9 mouse cellular contexts compared by ENCODE assay signal in the genomic region with DNA sequence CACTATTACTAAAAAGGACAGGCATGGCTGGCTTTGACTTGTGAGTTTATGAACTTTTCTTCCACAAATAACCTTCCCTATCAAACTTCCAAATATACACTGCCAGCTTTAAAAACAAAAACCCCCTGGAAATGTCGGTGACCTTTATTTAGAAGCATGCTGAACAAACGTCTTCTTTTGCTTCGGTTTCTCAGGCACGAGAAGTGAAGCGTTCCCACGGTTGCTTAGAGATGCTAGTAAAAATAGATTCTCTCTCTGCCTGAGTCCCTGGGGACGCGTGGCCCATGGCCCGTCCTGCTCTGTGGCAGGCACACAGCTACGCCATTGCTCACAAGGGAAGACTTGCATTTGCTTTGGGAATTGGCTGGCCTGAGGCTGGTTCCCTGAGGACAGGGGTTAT. TPM values are rescaled to one million over a fixed set of nuclear protein-coding genes. Genes with fewer than 3 reads are reported as not detected.
DNase-seq lines count a peak whose midpoint lies in the region; ATAC-seq and TF ChIP-seq lines count a peak whose summit lies in the region.
"Had no signal": no experiment of that assay in that cellular context is flagged by ENCODE, and none has a peak within 500 bp of the region (broad histone marks: within the 10 kb centered on the region; RNA-seq: fewer than 3 reads in every experiment).

No protein-coding gene starts in this region.

- H3K36me3 ChIP-seq in intestine, postnatal 0 days (ENCODE audit: control insufficient read depth, insufficient read depth), result no peaks in the 10 kb centered on the region; the same call in 1 of the 2 replicates
- no peaks in the 10 kb centered on the region for H3K36me3 ChIP-seq in intestine, embryonic 16.5 days (ENCODE audit: control insufficient read depth, insufficient read depth, low read length)
- no peaks in the 10 kb centered on the region for H3K36me3 ChIP-seq in forebrain, embryonic 11.5 days (ENCODE audit: control insufficient read depth, insufficient read depth, low read length)

- no peaks in the 10 kb centered on the region for H3K9me3 ChIP-seq in intestine, postnatal 0 days (ENCODE audit: control insufficient read depth)
- H3K9me3 ChIP-seq in intestine, embryonic 16.5 days (ENCODE audit: control insufficient read depth, low read length), result no peaks in the 10 kb centered on the region
- H3K9me3 ChIP-seq in forebrain, embryonic 11.5 days (ENCODE audit: control insufficient read depth, low read length), result no peaks in the 10 kb centered on the region

- no peak for ATAC-seq in intestine, postnatal 0 days
- no peak for ATAC-seq in intestine, embryonic 16.5 days
- ATAC-seq in forebrain, embryonic 11.5 days (replicated peaks; ENCODE audit: low FRiP score), result no peak
- ATAC-seq in erythroid progenitor cell, adult 5-6 weeks (replicated peaks; ENCODE audit: low FRiP score, poor library complexity, severe bottlenecking), result no peak

- H3K27me3 ChIP-seq in intestine, postnatal 0 days (replicated peaks; ENCODE audit: control insufficient read depth, insufficient read depth, low read length), result no peaks in the 10 kb centered on the region
- no peaks in the 10 kb centered on the region for H3K27me3 ChIP-seq in intestine, embryonic 16.5 days (replicated peaks; ENCODE audit: control insufficient read depth, insufficient read depth, low read length)
- H3K27me3 ChIP-seq in forebrain, embryonic 11.5 days (ENCODE audit: control insufficient read depth, insufficient read depth, low read length), result no peaks in the 10 kb centered on the region

- no peak for TF ChIP-seq CTCF in intestine, postnatal 0 days (IDR thresholded peaks at IDR 0.05; ENCODE audit: low read depth)

- H3K27ac ChIP-seq in intestine, postnatal 0 days (ENCODE audit: low read depth, low read length), result peak overlapping the region; percentile 21; the same call in 1 of the 2 replicates
- no peak overlapping the region for H3K27ac ChIP-seq in intestine, embryonic 16.5 days (ENCODE audit: low read length)
- peak overlapping the region; percentile 50 for H3K27ac ChIP-seq in forebrain, embryonic 11.5 days (ENCODE audit: low read depth, low read length)
- H3K27ac ChIP-seq: macrophage had no signal

- H3K4me2 ChIP-seq in intestine, postnatal 0 days (replicated peaks; ENCODE audit: low read depth), result no peak overlapping the region
- H3K4me2 ChIP-seq in intestine, embryonic 16.5 days (ENCODE audit: low read depth, low read length), result no peak overlapping the region
- no peak overlapping the region for H3K4me2 ChIP-seq in forebrain, embryonic 11.5 days (ENCODE audit: low read depth, low read length, severe bottlenecking)

- 56% methylated on average over 10 of the region's 10 CpGs for WGBS in intestine, postnatal 0 days
- 53% methylated on average over 10 of the region's 10 CpGs for WGBS in intestine, embryonic 16.5 days
- 62% methylated on average over 10 of the region's 10 CpGs for WGBS in forebrain, embryonic 11.5 days

- intact Hi-C loops in heart, postnatal 10 days (cut with DNase I), result no loop called here

- H3K4me3 ChIP-seq in intestine, postnatal 0 days (ENCODE audit: low read depth, low read length), result no peak overlapping the region
- no peak overlapping the region for H3K4me3 ChIP-seq in intestine, embryonic 16.5 days (ENCODE audit: low read length)
- H3K4me3 ChIP-seq in forebrain, embryonic 11.5 days (ENCODE audit: low read depth, low read length), result no peak overlapping the region

- H3K9ac ChIP-seq in intestine, postnatal 0 days (ENCODE audit: low read depth, low read length), result no peak overlapping the region
- H3K9ac ChIP-seq in intestine, embryonic 16.5 days (ENCODE audit: low read depth, low read length), result no peak overlapping the region
- no peak overlapping the region for H3K9ac ChIP-seq in forebrain, embryonic 11.5 days (ENCODE audit: low read length)

- no peaks in the 10 kb centered on the region; the same call in 1 of the 2 replicates for H3K4me1 ChIP-seq in intestine, postnatal 0 days (replicated peaks; ENCODE audit: control insufficient read depth, insufficient read depth, low read length)
- peaks cover 10% of the 10 kb centered on the region; the same call in 1 of the 2 replicates for H3K4me1 ChIP-seq in intestine, embryonic 16.5 days (ENCODE audit: control insufficient read depth, insufficient read depth, low read length)
- H3K4me1 ChIP-seq in forebrain, embryonic 11.5 days (replicated peaks; ENCODE audit: control insufficient read depth, insufficient read depth, low read length), result peaks cover 9% of the 10 kb centered on the region; the same call in 1 of the 2 replicates

- no peak for DNase-seq in forebrain, embryonic 11.5 days (ENCODE audit: low spot score)
- DNase-seq in heart, postnatal 10 days, result peak; percentile 71
- peak; percentile 58 to 70 for DNase-seq in kidney, postnatal 4 days
- DNase-seq in skeletal muscle tissue, adult 2 months (ENCODE audit: low read depth, low spot score), result peak; percentile 81
- no peak for DNase-seq in frontal cortex, postnatal 25 days (ENCODE audit: low spot score in 2 of 2)

RNA-seq across cellular contexts. Expression of a gene that starts 17.8 kb away (rescaled TPM):
- 9.1 and 9.7 TPM in 2 replicates for polyA plus RNA-seq in intestine, postnatal 0 days (2015; fragmentation: Nextera tagmentation; extraction: Ambion mirVana)
- 10.6 and 13.0 TPM in 2 replicates for polyA plus RNA-seq in intestine, embryonic 16.5 days (2015; fragmentation: Nextera tagmentation; extraction: Ambion mirVana)
- polyA plus RNA-seq in forebrain, embryonic 11.5 days (2014; fragmentation: Nextera tagmentation; extraction: Ambion mirVana), result 2.5 TPM in 2 replicates
- 1 to 10 TPM; 2.8 to 2.9 TPM for total RNA-seq in heart, postnatal 10 days (2021)
- 28.9 and 35.3 TPM in 2 replicates for total RNA-seq in erythroid progenitor cell, adult 5-6 weeks (2015; ENCODE audit: low replicate concordance)
- total RNA-seq in erythroid progenitor cell, adult 5-6 weeks (2017; ENCODE audit: low replicate concordance), result 21.6 and 26.7 TPM in 2 replicates

RNA-seq across cellular contexts. Expression of a gene that starts 51.5 kb away (rescaled TPM):
- polyA plus RNA-seq in intestine, postnatal 0 days (2015; fragmentation: Nextera tagmentation; extraction: Ambion mirVana), result 460 and 468 TPM in 2 replicates
- polyA plus RNA-seq in intestine, embryonic 16.5 days (2015; fragmentation: Nextera tagmentation; extraction: Ambion mirVana), result 372 and 389 TPM in 2 replicates
- 252 and 259 TPM in 2 replicates for polyA plus RNA-seq in forebrain, embryonic 11.5 days (2014; fragmentation: Nextera tagmentation; extraction: Ambion mirVana)
- 10 to 100 TPM; 81.2 to 86.1 TPM for total RNA-seq in heart, postnatal 10 days (2021)
- 179 and 205 TPM in 2 replicates for total RNA-seq in erythroid progenitor cell, adult 5-6 weeks (2015; ENCODE audit: low replicate concordance)
- total RNA-seq in erythroid progenitor cell, adult 5-6 weeks (2017; ENCODE audit: low replicate concordance), result 67.3 and 71.2 TPM in 2 replicates

RNA-seq across cellular contexts. Expression of a gene that starts 51.6 kb away (rescaled TPM):
- polyA plus RNA-seq in intestine, postnatal 0 days (2015; fragmentation: Nextera tagmentation; extraction: Ambion mirVana), result 39.4 and 43.5 TPM in 2 replicates
- 45.4 and 45.8 TPM in 2 replicates for polyA plus RNA-seq in intestine, embryonic 16.5 days (2015; fragmentation: Nextera tagmentation; extraction: Ambion mirVana)
- polyA plus RNA-seq in forebrain, embryonic 11.5 days (2014; fragmentation: Nextera tagmentation; extraction: Ambion mirVana), result 28.6 and 32.5 TPM in 2 replicates
- total RNA-seq in heart, postnatal 10 days (2021), result 10 to 100 TPM; 59.3 to 72.0 TPM
- 5.0 and 8.4 TPM in 2 replicates for total RNA-seq in erythroid progenitor cell, adult 5-6 weeks (2015; ENCODE audit: low replicate concordance)
- 30.9 and 32.8 TPM in 2 replicates for total RNA-seq in erythroid progenitor cell, adult 5-6 weeks (2017; ENCODE audit: low replicate concordance)

Comparison
In these comparisons a context has a peak if more than half of its experiments do, and no peak if none do; other contexts are left out.
1. DNase-seq: peak in heart, postnatal 10 days (2 of 2), kidney, postnatal 4 days (2 of 2) and skeletal muscle tissue, adult 2 months (single experiment); none in forebrain, embryonic 11.5 days (single experiment) and frontal cortex, postnatal 25 days (0 of 2).